Mouse (Mus musculus): ENCODE measurements around the gene Trabd2b. TPM values are rescaled to one million over a fixed set of nuclear protein-coding genes. Genes with fewer than 3 reads are reported as not detected.

Trabd2b gene
- total and polyA plus RNA-seq, 3 experiments, result not detected

DNA sequence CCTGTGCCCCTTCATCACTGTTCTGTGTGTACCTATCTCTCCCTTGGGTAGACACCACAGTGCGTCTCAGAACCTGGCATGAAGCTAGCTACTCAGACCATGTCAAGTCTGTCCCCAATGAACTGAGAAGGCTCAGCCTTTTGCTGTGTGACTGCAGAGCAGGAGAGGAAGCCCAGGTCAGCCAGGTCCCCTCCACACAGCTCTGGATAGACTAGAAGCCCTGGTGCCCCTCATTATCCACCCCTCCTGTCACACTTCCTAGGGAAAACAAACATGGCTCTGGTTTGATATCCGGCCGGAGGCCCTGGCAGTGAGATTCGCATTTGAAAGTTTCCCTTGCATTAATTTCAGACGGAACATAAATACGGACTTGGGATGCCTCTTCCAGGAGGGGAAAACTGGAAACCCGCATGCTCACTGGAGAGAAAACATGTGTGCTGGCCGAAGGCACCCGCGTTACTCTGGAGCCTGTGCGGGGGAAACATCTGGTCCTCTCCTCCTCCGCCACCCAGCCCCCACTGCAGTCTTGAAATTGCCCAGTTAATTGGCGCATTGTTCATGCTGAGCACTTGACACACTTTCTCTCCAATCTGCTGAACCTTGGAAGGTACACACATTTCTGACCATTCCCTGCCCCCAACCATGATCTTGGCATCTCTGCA, 187.2 kb downstream of the Trabd2b start:
- Histone ChIP-seq H3K4me1 (ENCODE audit: control insufficient read depth in 1 of 2, insufficient read depth in 2 of 2, low read length in 2 of 2) (no peaks in the 10 kb centered on the region), H3K4me3 (ENCODE audit: control insufficient read depth in 1 of 2, insufficient read depth in 1 of 2, low read depth in 2 of 2, low read length in 2 of 2) (no peak overlapping the region), H3K27me3 (ENCODE audit: control insufficient read depth in 1 of 2, insufficient read depth in 2 of 2, low read length in 2 of 2) (no peaks in the 10 kb centered on the region), H3K36me3 (ENCODE audit: control insufficient read depth in 1 of 2, insufficient read depth in 2 of 2, low read length in 2 of 2) (no peaks in the 10 kb centered on the region), H3K9me3 (replicated peaks; ENCODE audit: insufficient read depth, low read length) (no peaks in the 10 kb centered on the region), H3K9ac (ENCODE audit: control insufficient read depth, low read depth, low read length, poor library complexity, severe bottlenecking) (no peak overlapping the region), H3K27ac (ENCODE audit: control insufficient read depth, low read depth, low read length) (no peak overlapping the region), H3K79me2 (ENCODE audit: control insufficient read depth, insufficient read depth, low read length, poor library complexity) (no peaks in the 10 kb centered on the region)
- TF ChIP-seq MYC (IDR thresholded peaks at IDR 0.05; ENCODE audit: low read depth, low read length), result no peak
- no peak for TF ChIP-seq RAD21 (IDR thresholded peaks at IDR 0.05; ENCODE audit: low read depth, low read length)
- TF ChIP-seq SMC3 (IDR thresholded peaks at IDR 0.05; ENCODE audit: low read depth, low read length), result no peak
- no peak for TF ChIP-seq ETS1 (IDR thresholded peaks at IDR 0.05; ENCODE audit: low read depth, low read length)
- TF ChIP-seq GATA1 (IDR thresholded peaks at IDR 0.05; ENCODE audit: low read depth, low read length), result no peak
- TF ChIP-seq POLR2A (IDR thresholded peaks at IDR 0.05; ENCODE audit: control insufficient read depth in 1 of 2, insufficient read depth in 1 of 2, low read depth in 1 of 2, low read length in 2 of 2, poor library complexity in 1 of 2), result no peak
- TF ChIP-seq MAX (IDR thresholded peaks at IDR 0.05; ENCODE audit: low read length), result no peak
- TF ChIP-seq E2F4 (IDR thresholded peaks at IDR 0.05; ENCODE audit: borderline replicate concordance, low read depth, low read length), result no peak
- no peak for DNase-seq (ENCODE audit: low read depth, low spot score)

DNA sequence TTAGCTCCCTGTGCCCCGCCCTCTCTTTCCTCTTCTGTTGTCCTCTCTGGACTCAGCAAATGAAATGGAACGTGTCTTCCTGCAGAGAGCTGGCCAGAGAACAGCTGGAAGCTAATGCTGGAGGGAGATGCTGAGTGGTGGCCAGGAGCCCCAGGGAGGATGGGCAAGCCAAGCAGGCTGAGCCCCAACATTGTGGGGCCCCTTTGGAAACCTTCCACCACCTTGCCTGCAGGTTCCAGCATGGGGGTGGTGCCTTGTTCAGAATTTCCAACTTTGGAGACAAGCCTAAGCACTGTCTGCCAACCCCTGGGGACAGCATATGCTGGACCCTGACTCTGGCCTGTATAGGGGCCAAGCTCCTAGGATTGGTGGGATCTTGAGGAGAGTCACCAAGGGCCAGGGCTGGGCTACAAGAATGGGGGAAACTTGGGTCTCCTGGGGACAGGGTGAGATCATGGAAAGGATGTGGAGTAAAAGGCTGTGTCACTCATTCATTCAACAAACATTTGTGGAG, 188.7 kb downstream of the Trabd2b start:
- H3K27ac ChIP-seq (ENCODE audit: control insufficient read depth, low read depth, low read length), result no peak overlapping the region
- no peak overlapping the region for H3K4me3 ChIP-seq (ENCODE audit: control insufficient read depth in 1 of 2, insufficient read depth in 1 of 2, low read depth in 2 of 2, low read length in 2 of 2)
- no peak overlapping the region for H3K9ac ChIP-seq (ENCODE audit: control insufficient read depth, low read depth, low read length, poor library complexity, severe bottlenecking)
- DNase-seq (ENCODE audit: low read depth, low spot score), result no peak
- H3K79me2 ChIP-seq (ENCODE audit: control insufficient read depth, insufficient read depth, low read length, poor library complexity), result no peaks in the 10 kb centered on the region
- no peaks in the 10 kb centered on the region for H3K9me3 ChIP-seq (replicated peaks; ENCODE audit: insufficient read depth, low read length)
- TF ChIP-seq MAX (IDR thresholded peaks at IDR 0.05; ENCODE audit: low read length) (no peak), ZC3H11A (IDR thresholded peaks at IDR 0.05; ENCODE audit: low read depth, low read length) (no peak), MXI1 (IDR thresholded peaks at IDR 0.05; ENCODE audit: low read depth, low read length) (no peak), MYC (IDR thresholded peaks at IDR 0.05; ENCODE audit: low read depth, low read length) (no peak), MAFK (IDR thresholded peaks at IDR 0.05; ENCODE audit: borderline replicate concordance, low read depth, low read length) (no peak), BHLHE40 (IDR thresholded peaks at IDR 0.05; ENCODE audit: borderline replicate concordance, low read depth, low read length) (no peak), ZNF384 (IDR thresholded peaks at IDR 0.05; ENCODE audit: low read depth, low read length) (no peak), MYB (IDR thresholded peaks at IDR 0.05; ENCODE audit: low read depth, low read length) (no peak), MEF2A (IDR thresholded peaks at IDR 0.05; ENCODE audit: extremely low read depth, insufficient replicate concordance, low read depth, low read length, poor library complexity, severe bottlenecking) (no peak), POLR2A (IDR thresholded peaks at IDR 0.05; ENCODE audit: control insufficient read depth in 1 of 2, insufficient read depth in 1 of 2, low read depth in 1 of 2, low read length in 2 of 2, poor library complexity in 1 of 2) (no peak), POLR2AphosphoS2 (IDR thresholded peaks at IDR 0.05; ENCODE audit: low read length) (no peak), GATA1 (IDR thresholded peaks at IDR 0.05; ENCODE audit: low read depth, low read length) (no peak), RAD21 (IDR thresholded peaks at IDR 0.05; ENCODE audit: low read depth, low read length) (no peak), RCOR1 (IDR thresholded peaks at IDR 0.05; ENCODE audit: low read depth, low read length) (no peak), EP300 (IDR thresholded peaks at IDR 0.05; ENCODE audit: low read depth in 1 of 2, low read length in 2 of 2) (no peak), ZMIZ1 (IDR thresholded peaks at IDR 0.05; ENCODE audit: low read depth, low read length) (no peak), ETS1 (IDR thresholded peaks at IDR 0.05; ENCODE audit: low read depth, low read length) (no peak), UBTF (IDR thresholded peaks at IDR 0.05; ENCODE audit: borderline replicate concordance, insufficient read depth, low read depth, low read length) (no peak), TCF12 (IDR thresholded peaks at IDR 0.05; ENCODE audit: low read depth, low read length) (no peak), ZKSCAN1 (IDR thresholded peaks at IDR 0.05; ENCODE audit: low read depth, low read length) (no peak)
- no peaks in the 10 kb centered on the region for H3K36me3 ChIP-seq (ENCODE audit: control insufficient read depth in 1 of 2, insufficient read depth in 2 of 2, low read length in 2 of 2)
- H3K27me3 ChIP-seq (ENCODE audit: control insufficient read depth in 1 of 2, insufficient read depth in 2 of 2, low read length in 2 of 2), result no peaks in the 10 kb centered on the region
- H3K4me1 ChIP-seq (ENCODE audit: control insufficient read depth in 1 of 2, insufficient read depth in 2 of 2, low read length in 2 of 2), result no peaks in the 10 kb centered on the region
